13 mouse cellular contexts compared by ENCODE assay signal in genomic region chr19:31188559-31189218, GRCm38 (mm10).
"Had no signal": no experiment of that assay in that cellular context is flagged by ENCODE, and none has a peak within 500 bp of the region (broad histone marks: within the 10 kb centered on the region; RNA-seq: fewer than 3 reads in every experiment).

No protein-coding gene starts in this region.

- H3K9me3 ChIP-seq: kidney, embryonic 15.5 days; limb, embryonic 10.5 days; liver, embryonic 15.5 days had no signal

- H3K4me3 ChIP-seq: kidney, embryonic 15.5 days; left cerebral cortex, adult 2 months; limb, embryonic 10.5 days; liver, embryonic 15.5 days had no signal

- H3K36me3 ChIP-seq: kidney, embryonic 15.5 days; limb, embryonic 10.5 days; liver, embryonic 15.5 days had no signal

- H3K27ac ChIP-seq: kidney, embryonic 15.5 days; left cerebral cortex, adult 2 months; limb, embryonic 10.5 days; liver, embryonic 15.5 days had no signal

- H3K4me1 ChIP-seq: kidney, embryonic 15.5 days; limb, embryonic 10.5 days; liver, embryonic 15.5 days had no signal

- H3K27me3 ChIP-seq: kidney, embryonic 15.5 days; liver, embryonic 15.5 days had no signal

- ATAC-seq: lung, postnatal 0 days had no signal

- H3K4me2 ChIP-seq: kidney, embryonic 15.5 days; liver, embryonic 11.5 days; liver, embryonic 15.5 days had no signal

- H3K9ac ChIP-seq: kidney, embryonic 15.5 days; liver, embryonic 15.5 days had no signal

- DNase-seq: kidney, adult 2 months; kidney, postnatal 14 days; lung, adult 2 months; lung, postnatal 36 days; right cerebral cortex, adult 18-20 months; right cerebral cortex, postnatal 25 days; thymus, postnatal 4 days had no signal
